Mouse (Mus musculus): ENCODE measurements around the gene Krt35.

Gene Krt35

GRCm38 (mm10) chr11:100066236-100067010 lies 29.6 kb downstream of the Krt35 start:
- no peak for ATAC-seq (ENCODE audit: low TSS enrichment)

GRCm38 (mm10) chr11:100058875-100059274 lies 37.2 kb downstream of the Krt35 start:
- ATAC-seq (ENCODE audit: low TSS enrichment), result no peak

GRCm38 (mm10) chr11:100055686-100056655 lies 40.1 kb downstream of the Krt35 start:
- no peak for ATAC-seq (ENCODE audit: low TSS enrichment)

- no peak for ATAC-seq (ENCODE audit: low TSS enrichment)
Measured at GRCm38 (mm10) chr11:100050451-100050850, 45.6 kb downstream of the Krt35 start, which contains the start of gene Krt31. Krt31 (minus strand) TSS chr11:100050551.

DNA sequence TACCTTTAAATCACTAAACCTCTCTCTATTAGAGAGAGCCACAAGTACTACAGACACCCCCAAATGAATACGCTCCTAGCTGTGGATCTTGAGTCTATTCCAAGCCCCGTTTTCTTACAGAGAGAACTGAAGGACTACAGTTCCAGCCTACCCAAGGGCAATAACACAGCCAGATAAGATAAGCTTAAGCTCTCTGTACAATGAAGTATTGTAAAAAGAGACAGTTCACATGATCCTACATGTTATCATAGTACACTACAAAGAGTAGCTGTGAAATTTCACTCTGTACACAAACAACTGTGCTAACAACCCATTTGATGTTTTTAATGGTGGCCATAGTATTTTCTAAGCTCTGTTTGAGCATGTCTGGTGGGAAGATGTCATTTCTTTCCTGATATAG lies 48.8 kb downstream of the Krt35 start:
- no peak for ATAC-seq (ENCODE audit: low TSS enrichment)

GRCm38 (mm10) chr11:100046303-100046866 lies 49.7 kb downstream of the Krt35 start:
- peak; percentile 65 for ATAC-seq (ENCODE audit: low TSS enrichment)
